Mouse (Mus musculus) granulocyte monocyte progenitor cell, adult 5-6 weeks (primary cell): ENCODE measurements at regions not wholly inside any gene's neighbourhood (a gene's known extent, or its start where the extent isn't known, plus 50 kb on each side); places are given as distances from the start of the nearest gene placed in this dataset.

Source experiments
- ATAC-seq: replicated peaks from 2 replicates; pipeline ENCODE4 v1.8.0; 2016; ENCODE audit warnings: mild to moderate bottlenecking, moderate TSS enrichment, inconsistent platforms; ENCODE audit not compliant: poor library complexity, severe bottlenecking

DNA sequence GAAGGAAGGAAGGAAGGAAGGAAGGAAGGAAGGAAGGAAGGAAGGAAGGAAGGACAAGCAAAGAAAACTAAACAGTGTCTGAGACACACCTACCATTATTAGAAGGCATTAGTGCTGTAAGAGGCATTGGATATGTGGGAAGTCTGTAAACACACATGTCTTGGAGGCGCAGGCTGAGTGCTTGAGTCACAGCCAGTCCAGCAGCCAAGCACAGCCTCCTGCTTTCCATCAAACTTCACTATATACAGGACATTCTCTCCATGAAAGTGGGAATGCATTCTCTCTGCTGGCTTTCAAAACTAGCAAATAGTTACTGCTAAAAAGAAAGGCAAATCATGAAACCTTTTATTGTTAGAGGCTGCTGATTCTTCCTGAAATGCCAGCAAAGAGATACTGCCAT, 431.1 kb downstream of the Adam3 start:
- no peak for ATAC-seq

DNA sequence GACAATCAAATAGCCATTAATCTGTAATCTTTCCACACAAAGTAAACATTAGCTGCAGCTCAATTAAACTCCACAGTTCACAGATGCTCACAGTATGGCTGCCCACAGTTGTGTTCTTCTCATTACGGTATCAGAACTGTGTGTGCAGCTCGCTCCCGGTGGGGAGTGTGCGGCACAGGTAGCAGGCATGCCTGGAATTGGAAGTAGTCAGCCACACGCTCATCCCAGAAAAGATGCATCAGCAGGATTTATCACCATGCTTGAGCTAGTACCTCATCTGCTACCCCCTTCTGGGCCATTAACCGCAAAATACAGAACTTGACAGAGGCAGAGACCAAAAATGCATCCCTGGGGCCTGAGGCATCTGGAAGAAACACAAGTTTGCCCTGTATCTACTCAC, 437.8 kb downstream of the Adam3 start:
- ATAC-seq, result no peak

DNA sequence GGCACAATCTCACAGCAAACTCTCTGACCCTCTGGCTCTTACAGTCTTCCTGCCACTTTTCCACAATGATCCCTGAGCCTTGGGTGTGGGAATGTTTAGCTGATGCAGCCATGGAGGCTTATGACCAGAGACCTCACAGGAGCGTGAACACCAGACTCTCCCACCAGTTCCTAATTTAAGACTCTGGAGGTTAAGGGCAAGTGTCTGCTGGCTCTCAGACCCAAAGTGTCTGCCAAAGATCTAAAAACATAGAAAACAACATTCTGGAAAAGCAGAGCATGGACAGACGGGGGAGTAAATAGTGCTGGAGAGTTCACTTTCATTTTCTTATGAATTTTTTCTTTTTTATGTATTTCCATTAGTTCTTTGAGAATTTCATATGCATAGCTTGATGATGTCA, 440.7 kb downstream of the Adam3 start:
- no peak for ATAC-seq

DNA sequence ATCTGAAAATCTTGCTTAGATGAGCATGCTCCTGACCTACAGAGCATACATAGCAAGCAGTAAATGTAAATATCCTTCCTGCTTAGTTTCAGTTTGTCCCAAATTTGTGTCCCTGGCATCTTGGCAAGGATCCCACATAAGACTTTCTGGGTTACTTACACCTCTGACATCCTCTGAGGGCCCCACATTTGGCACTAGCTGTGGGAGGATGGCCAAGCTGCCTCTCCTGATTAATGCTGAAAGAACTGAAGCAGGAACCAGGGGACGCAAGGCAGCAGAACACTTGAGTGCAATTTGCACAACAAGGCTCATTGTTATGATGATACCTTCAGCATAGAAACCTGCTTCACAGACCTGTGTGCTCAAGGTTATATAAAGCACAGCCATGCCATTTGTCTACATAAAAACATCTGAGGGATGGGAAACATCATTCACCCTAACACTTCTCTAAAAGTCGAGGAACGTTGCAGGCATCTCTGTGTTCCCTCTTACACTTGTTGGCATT, 441.7 kb downstream of the Adam3 start:
- ATAC-seq, result no peak

DNA sequence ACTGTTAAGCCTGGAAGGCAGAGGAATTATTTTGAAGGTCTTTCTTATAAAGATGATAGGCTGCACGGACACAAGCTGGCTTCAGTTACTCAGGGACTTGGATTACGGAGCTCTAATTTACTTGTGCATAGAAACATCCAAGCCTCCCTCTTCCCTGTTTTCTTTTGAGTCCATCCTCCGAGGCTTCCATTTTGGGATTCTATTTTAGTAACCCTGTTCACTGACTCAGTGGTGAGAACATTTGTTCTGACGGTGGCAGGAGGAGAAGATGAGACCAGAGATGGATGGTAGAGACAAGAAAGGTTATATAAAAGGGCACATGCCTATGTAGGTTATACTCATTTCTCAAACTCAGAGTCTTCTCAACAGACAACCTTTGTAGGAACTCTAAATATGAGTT, 445.4 kb downstream of the Adam3 start:
- ATAC-seq, result no peak

DNA sequence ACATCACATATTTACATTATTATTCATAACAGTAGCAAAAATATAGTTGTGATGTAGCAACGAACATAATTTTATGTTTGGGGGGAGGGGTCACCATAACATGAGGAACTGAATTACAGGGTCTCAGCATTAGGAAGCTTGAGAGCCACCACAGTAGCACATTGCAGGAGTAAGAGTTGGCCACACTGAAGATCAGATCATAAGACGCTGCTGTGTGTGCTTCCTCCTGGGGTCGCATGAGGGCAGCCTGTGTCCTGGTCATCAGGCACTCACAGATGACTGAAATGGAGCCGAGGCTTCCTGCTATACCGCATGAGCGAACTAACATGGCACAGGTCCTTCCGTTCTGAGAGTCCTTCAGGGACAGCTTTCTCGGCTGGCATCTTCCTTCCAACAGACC, 447.3 kb downstream of the Adam3 start:
- no peak for ATAC-seq

DNA sequence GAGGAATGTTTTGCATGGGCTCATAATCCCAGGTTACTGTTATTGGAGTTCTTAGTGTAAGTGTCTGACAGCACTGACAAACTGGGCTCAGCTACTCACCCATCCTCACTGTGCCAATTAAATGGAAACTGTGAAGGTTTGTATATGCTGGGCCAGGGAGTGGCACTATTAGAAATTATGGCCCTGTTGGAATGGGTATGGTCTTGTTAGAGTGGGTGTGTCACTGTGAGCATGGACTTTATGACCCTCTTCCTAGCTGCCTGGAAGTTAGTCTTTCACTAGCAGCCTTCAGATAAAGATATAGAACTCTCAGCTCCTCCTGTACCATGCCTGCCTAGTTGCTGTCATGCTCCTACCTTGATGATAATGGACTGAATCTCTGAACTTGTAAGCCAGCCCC, 464.3 kb downstream of the Adam3 start:
- no peak for ATAC-seq

DNA sequence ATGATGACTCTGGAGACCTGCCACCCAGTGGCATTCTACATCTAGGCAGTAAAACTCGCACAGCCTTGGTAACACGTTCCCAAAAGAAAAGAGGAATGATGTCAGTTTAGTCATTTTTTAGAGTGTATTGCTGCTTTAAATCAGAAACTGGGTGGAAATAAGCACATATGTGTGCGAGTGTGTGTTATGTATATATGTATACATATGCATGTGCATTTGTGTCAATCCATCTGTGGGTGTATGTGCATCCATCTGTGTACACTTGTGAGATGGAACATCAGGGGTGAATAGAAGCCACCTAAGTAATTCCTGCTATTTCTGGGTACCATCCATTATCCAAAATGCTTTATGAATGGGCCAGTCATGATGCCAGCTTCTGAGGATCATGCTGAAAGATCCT, 467.0 kb downstream of the Adam3 start:
- no peak for ATAC-seq

DNA sequence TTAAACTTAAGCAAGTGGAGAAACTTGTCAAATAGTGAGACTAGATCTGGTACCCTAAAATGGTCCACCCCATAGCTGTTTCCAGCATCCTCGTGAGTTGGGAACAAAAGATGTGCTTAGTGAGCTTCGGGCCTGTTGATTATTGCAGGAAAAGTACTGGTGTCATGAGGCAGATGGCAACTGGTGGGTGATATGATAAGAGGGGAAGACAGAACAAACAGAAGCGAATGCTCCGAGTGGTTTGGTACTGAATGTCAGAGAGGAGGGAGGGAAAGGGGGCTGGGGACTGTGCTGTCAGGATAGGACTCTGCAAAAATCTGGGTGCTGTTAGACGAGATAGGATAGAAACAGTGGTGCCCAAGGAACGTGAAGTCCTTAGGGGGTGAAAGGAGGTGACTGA, 483.4 kb downstream of the Adam3 start:
- ATAC-seq, result no peak

DNA sequence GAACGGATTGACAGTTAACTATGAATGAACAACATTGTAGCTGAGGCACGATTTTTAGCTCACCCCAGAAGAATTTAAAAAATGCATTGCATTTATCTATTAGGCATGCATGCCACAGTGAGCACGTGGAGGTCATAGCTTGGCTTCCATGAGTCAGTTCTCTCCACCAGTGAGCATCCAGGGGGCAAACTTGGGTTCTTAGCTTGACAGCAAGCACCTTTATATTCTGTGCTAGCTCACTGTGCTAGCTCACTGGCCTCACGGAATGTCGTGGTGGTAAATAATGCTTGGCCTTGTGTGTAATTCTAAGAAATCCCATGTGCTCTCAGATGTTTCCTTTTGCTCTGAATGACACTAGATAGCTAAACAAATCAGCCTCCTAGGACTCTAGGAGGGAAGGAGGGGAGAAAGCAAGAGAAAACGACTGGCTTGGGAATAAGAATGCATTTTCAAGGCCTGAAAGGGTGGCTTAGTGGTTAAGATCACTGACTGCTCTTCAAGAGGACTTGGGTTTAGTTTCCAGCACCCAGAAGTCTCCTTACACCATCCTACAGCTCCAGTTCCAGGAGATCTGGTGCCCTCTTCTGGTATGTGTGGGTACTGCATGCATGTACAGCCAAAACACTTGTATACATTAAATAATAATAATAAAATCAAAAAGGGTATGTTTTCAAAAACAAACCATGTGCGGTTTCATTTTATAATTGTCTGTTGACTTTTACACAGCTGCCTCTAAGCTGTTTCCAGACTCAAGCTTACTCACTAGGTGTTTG, 485.3 kb downstream of the Adam3 start:
- no peak for ATAC-seq

DNA sequence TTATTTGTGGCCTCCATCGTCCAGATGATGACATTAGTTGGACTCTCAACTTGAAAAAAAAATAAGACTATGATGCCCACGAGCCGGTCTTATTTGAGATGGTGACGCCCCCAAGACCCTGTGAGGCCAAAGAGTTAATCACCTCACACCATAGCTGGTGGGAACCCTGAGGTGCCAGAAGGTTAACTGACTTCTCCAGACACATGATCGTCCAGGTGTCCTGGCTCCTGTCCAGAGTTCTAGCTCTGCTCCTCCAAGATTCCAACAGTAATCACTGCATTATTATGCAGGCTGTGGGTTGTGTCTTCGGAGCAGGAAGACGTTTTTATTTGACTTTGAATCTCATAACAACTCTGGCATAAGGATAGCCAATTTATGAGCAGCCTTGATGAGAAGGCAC, 490.7 kb downstream of the Adam3 start:
- no peak for ATAC-seq

DNA sequence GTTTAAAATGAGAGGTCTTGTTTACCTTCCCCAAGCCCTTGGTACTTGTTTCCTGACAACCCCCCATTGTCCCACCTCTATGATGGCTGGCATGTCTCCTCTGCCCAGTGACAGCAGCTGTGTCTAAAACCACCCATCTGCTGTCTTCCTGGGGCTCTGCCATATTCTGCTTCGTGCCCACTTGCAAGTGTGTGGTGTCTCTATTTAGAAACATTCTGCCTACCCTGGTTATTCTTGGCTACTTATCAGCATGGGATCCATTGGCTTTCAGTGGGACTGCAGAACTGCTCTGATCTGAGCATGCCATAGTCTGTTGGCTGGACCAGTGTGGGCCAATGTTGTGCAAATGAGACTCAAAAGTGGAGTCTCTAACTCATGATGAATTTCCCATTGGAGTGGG, 497.5 kb downstream of the Adam3 start:
- no peak for ATAC-seq

DNA sequence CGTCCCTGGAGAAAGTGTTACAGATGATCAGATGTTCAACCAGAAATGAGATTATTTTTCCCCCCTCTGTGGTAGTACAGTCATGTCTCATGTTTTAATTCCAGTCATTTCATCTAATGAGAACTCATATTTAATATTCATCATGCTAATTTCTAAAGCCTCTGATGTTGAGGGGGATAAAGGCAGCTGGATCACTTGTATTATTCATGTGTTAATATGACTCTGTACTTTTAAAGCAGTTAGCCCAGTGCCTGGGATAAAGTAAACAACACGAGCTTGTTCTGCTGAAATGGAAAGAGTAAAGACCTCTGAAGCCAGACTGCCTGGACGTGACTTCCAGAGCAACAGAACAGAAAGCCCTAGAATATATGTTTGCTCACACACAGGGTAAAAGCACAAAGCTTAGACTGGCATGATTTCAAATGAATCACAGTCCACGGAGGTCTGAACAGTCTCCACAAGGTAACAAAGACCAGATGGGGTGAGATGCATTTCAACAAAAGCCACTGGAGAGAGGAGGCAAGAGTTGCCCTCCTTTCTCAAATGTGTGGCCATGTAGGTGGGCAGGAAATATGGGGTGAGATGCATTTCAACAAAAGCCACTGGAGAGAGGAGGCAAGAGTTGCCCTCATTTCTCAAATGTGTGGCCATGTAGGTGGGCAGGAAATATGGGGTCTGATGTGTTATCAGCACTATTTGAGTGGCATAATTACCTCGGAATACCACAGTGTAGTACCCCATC, 498.1 kb downstream of the Adam3 start:
- ATAC-seq, result no peak

DNA sequence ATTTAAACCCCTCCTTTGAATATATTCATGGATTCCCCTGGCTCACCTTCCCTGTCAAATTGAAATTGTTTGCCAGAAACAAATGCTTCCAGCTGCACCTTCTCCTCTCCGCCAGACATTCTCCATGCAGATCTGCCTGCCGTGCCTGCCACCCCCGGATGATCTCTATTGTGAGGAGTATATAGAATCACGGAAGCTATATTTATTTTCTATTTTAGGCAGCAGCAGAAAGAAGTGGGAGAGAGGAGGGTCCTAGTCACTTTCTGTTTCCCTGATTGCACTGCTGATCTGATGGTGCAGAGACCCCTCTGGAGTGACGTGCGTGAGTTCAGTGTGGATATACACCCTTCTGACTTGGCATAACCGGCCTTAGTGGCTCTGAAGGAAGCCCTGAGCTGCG, 505.4 kb downstream of the Adam3 start:
- ATAC-seq, result no peak

DNA sequence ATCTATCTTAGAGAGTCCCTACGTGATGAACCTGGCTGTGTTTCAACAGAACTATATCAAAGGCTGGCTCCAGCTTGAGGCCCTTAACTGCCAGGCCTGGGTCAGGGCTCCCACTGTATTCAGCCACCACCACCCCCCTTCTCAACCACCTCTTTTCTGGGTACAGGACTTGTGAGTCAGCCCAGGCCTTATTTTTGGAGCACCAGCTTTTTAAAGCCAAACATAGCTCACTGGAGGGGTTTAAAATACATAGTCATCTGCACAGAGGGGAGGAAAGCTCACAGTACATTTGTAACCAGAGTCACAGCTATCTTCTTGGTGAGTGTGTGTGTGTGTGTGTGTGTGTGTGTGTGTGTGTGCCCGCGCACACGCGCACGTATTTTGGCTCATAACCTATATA, 509.0 kb downstream of the Adam3 start:
- no peak for ATAC-seq

DNA sequence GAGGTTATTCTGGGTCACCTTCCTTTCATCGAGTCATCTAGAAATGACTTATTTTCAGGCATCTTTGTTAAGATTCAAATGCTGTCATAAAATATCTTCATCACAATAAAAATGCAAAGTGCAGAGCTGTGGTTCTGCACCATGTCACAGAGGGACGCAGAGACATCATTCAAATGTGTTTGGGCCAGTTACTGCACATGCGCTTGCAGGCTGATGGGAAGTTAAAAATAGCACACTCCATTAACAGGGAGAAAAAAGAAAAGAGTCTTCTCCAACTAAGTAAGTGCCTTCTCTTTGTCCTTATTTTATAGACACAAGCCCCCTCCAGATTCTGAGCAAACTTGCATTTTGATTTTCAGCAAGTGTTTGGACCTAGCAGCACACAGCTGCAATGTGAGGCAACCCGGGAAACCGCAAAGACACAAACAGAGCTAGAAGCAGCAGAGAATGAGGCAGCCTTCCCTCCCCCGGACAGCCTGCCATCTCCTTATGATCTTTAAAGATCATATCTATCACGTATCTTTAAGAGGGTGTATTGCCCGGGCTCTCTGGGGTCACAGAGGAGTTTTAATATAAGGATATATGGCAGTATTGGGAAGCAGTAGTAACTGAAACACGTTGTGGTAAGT, 510.0 kb downstream of the Adam3 start:
- ATAC-seq, result no peak

DNA sequence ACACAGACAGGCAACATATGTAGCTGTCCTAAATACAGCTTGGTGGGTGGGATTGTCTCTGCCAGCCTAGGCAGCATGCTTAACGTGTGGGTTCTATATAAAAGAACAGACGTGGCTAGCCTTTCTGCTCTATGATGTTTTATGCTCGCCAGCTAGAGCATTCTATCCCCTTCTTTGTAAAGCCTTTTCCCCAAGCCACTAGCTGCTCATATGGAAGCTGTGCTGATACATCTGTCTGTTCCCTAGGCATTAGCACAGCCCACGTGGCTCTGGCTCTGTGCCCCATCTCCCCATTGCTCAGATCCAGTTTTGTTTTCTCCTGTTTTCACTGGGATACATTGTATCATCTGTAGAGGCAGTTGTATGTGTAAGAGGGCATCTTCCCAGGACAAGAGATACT, 511.3 kb downstream of the Adam3 start:
- no peak for ATAC-seq

DNA sequence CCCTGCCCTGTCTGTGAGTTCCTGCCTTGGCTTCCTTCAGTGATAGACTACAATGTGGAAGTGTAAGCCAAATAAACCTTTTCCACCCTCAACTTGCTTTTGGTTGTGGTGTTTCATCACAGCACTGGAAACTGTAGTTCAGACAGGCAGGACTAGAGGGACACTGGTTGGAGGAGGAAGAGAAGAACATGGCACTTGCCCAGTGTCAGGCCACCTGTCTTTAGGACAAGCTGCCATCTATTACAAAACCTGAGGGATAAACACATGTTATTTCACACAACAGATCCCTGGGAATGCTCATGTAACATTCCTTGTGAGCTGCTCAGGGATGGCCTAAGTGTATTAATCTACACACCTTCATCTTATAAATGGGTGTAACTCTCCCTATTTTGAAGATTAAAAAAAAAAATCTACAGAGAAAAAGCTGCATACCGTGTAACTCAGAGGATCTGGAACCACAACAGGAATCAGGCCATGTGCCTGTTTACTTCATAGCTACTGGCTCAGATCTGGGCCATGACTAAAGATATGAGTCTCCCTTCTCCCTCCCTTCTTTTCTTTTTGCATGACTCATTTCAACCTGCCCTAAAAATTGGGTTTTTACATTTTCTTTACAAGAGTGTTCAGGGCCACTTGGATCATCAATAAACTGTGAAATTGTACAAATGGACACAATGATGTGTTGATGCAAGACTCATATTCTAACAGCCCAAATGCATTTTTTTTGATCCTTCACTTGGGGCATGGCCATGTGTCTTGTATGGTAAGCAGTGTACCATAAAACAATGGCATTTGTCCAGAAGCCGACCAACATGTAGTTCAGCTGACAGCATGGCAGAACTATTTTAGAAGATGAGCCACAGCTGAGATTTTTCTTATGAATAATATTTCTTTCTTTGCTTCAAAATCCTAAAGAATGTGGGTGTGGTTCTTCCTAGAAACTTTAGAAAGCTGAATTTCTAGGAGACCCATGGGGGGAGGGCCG, 513.1 kb downstream of the Adam3 start:
- no peak for ATAC-seq

DNA sequence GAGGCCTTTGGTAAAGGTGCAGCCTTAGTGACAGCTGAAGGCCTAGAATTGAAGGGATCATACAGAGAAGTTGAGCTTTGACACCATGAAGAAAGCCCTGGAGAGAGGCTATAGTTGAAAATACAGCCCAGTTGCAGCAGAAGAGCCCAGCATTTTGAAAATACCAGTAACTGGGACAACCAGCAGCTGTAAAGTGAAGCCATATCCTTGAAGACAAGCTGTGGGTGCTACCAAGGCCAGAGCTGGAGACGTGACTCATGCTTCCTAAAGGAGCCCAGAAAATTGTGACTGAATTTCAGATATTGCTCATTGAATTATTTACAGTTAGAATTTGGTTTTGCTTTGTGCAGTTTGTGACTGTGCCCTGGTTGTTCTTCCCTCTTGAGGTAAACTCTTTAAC, 514.6 kb downstream of the Adam3 start:
- no peak for ATAC-seq
